Mouse (Mus musculus) CH12.LX (cell line): ENCODE data around the gene Man2a1.

Experiments used
- CTCF ChIP-seq, 2 experiments: IDR thresholded peaks in 1 of 2; conservative IDR thresholded peaks in 1 of 2; 2 replicates each; pipeline ENCODE4 v1.5.1; 2011 to 2012; ENCODE audit warnings: low read depth in 2 of 2, low read length in 2 of 2, improper control_type of control experiment in 1 of 2, inconsistent platforms in 1 of 2, mild to moderate bottlenecking in 1 of 2, moderate library complexity in 1 of 2
- HCFC1 ChIP-seq: IDR thresholded peaks from 2 replicates; pipeline ENCODE4 v1.6.1; 2012; ENCODE audit warnings: low read depth, mild to moderate bottlenecking, inconsistent platforms, low read length, improper control_type of control experiment
- MAFK ChIP-seq: IDR thresholded peaks from 2 replicates; pipeline ENCODE4 v1.6.1; 2011; ENCODE audit warnings: low read length, improper control_type of control experiment; ENCODE audit not compliant: insufficient replicate concordance
- POLR2A ChIP-seq: IDR thresholded peaks from 2 replicates; pipeline ENCODE4 v1.6.1; 2011; ENCODE audit warnings: low read depth, mild to moderate bottlenecking, improper control_type of control experiment, low read length
- ZC3H11A ChIP-seq: IDR thresholded peaks from 2 replicates; pipeline ENCODE4 v1.6.1; 2012; ENCODE audit warnings: low read depth, mild to moderate bottlenecking, inconsistent platforms, low read length, improper control_type of control experiment
- ZMIZ1 ChIP-seq: IDR thresholded peaks from 2 replicates; pipeline ENCODE4 v1.6.1; 2012; ENCODE audit warnings: low read depth, mild to moderate bottlenecking, inconsistent platforms, low read length, improper control_type of control experiment

- TF ChIP-seq CTCF (conservative IDR thresholded peaks at IDR 0.05 in 1 of 2, IDR thresholded peaks at IDR 0.05 in 1 of 2; ENCODE audit: low read depth in 2 of 2, low read length in 2 of 2), result no peak
- TF ChIP-seq ZC3H11A, result no peak
- no peak for TF ChIP-seq POLR2A
- TF ChIP-seq MAFK, result no peak
- no peak for TF ChIP-seq ZMIZ1
- no peak for TF ChIP-seq HCFC1
Measured at GRCm38 (mm10) chr17:64689614-64690013, 89.1 kb downstream of the Man2a1 start.
